Mouse (Mus musculus) c-Kit-negative CD71-positive TER-119-positive erythroid progenitor cells, embryonic 14.5 days (primary cell): Measurements from ENCODE around the gene Sod3.

Source experiments
- DNase-seq: peaks from one replicate; pipeline ENCODE4 v3.0.0-alpha.2; 2013; ENCODE audit warnings: low read depth, low spot score

The Sod3 gene

DNA sequence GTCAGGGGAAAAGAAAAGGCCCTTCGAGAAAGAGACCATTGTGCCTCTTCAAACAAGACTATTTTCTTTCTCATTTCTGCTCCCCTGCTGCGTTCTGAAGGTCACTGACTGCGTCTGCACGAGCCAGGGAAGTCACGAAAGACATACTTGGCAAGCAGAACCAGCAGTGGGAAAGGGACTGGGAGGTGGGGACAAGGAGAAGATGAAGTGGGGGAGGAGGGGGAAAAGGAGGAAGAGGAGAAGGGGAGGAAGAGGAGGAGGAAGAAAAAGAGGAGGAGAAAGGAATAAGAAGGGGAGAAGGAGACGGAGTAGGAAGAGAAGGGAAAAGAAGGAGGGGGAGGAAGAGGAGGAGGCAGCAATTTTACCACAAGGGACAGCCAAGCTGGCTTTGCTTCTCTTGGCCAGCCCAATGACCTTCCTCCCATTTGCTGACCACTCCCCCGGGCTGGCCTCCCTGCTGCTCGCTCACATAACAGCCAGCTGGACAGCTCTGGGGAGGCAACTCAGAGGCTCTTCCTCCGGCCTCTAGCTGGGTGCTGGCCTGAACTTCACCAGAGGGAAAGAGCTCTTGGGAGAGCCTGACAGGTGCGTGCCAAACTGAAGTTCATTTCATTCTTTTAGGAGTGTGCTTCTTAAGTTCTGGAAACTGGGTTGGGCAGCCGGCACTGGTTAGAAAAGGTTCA is at the start of gene Sod3:
TSS of gene Sod3 (plus strand) at position 324 of the 683 bp plus-strand sequence.
- no peak for DNase-seq

DNA sequence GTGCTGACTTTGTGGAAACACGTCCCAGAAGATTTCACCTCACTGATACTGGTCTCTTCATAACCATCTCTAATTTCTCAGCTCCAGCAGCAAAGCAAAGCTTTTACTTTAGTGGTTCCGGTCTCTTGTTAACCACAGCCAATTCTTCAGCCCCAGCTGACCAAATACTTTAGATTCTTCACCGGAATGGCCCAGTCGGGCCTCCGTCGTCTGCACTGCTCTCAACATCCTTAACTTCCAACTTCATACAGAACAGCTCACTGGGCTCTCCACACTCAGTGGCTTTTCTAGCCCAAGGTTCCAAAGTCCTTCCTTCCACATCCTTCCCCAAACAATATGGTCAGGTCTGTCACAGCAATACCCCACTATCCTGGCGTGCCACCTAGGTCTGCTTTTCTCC is 46.7 kb upstream of the Sod3 start:
- no peak for DNase-seq

DNA sequence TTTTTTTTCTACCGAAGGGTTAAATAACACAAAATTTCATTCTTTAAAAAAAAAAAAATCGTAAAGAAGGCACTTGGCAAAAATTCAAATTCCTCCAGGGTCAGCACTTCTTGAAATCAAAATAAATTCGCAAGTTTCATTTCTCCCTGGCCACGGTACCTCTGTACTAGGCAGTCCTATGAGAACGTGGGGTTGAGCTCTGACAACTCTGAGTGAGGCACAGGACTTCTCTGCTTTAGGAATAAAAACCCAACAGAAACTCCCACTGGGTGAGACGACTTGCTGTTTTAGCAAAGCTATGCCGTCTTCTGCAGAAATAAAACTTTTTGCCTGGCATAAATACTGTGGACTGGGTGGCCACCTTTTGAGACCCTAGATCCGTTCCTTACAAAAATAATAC is 44.1 kb upstream of the Sod3 start:
- DNase-seq = no peak

DNA sequence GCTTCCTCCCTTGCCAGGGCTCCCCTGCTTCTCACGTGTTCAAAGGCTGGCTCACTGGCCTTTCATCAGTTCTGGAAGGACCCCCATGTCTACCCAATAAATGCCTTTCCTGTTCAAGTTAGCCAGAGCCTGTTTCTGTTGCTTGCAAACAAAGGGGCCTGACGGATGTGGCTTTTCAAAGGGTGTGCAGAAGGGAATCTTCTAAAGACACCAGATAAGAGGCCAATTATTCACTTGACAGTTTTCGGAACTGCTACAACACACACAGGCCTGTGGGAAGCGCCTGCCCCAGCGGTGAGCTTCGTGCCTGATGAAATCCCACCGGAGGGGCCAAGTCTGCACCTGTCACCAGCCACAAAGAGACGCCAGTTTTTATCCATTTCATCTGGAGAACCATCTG is 31.5 kb upstream of the Sod3 start:
- no peak for DNase-seq

DNA sequence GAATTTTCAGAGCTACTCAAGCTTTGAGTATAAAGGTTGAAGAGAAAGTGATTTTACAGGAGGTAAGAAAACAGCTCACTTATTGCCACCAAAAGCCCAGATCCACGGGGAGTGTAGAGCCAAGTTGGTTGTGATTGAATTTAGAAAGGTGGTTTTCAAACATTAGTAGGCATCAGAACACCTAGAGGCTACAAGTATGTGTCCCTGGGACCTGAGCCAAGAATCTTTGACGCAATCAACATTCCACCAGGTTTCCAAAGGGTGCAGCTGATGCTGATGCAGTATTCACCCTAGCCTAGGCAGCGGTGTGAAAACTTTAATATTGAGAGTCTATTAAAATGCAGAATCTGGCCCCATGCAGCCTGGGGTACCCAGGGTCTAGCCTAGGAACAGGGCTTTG is 28.0 kb upstream of the Sod3 start:
- no peak for DNase-seq

DNA sequence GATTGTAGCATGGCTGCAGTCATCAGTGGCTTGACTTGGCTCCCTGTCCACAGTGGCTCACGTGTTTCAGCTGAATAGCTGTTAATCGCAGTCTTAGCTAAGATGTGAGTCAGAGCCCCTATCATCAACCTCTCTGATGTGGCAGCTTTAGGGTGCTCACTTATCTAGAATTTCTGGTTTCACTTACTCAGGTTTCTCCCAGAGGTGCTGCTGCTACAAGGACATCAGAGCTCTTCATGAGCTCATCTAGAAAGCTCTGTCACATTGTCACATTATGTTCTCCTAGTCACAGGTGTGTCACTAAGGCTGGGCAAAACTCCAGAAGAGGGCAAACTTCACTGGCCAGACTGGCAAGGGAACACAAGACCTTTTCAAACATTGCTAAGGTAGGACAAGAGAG is 24.5 kb upstream of the Sod3 start:
- DNase-seq = no peak

DNA sequence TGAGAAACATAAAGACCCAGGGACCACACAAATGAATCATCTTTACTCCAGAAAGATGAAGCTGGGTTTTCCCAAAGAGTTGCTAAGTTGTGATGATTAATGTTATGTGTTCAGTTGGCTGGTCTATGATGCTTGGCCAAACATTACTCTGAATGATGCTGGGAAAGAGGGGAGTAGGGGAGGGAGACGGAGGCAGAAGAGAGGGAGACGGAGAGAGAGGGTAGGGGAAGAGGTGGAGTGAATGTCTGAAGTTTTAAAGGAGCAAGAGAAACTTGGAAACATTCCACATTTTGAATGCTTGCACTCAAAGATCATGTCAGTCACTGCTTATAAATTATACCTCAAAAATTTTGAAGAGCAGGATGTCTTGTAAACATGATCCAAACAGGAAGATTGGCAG is 16.7 kb upstream of the Sod3 start:
- no peak for DNase-seq

DNA sequence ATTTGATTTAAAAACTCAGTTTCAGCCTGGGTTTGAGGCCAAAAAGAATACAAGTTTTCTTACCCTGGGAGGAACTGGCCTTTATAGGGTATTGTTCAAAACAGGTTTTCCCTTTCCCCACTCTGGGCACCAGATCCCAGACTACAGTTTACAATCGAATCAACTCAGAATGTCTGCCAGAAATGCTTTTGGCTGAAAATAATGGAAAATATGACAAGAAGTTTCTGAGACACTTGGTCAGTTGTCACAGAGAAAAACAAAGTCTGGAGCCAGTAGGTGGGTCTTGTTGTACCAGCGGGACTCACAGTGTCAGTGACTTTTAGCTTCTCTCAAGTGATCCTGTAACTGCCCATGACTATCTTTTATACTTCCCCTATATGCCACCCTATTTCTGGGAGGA is 13.1 kb upstream of the Sod3 start:
- no peak for DNase-seq

DNA sequence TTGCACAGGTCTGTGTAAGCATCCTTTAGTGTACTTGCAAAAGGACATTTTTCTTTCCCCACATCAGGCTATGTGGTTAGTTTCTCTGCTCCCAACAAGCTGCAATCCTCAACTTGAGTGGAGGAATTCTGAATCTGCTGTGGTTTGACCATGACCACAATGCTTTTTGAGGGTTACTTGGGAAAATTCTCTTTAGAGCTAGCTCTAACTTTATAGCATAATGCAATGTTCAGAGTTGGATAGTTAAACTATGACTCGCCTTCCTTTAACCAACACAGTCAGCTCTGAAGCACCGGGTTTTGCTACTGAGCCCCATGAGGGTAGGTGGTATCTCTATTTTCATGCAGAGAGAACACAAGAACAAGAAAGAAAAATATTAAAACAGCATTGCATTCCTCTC is 12.0 kb upstream of the Sod3 start:
- no peak for DNase-seq

DNA sequence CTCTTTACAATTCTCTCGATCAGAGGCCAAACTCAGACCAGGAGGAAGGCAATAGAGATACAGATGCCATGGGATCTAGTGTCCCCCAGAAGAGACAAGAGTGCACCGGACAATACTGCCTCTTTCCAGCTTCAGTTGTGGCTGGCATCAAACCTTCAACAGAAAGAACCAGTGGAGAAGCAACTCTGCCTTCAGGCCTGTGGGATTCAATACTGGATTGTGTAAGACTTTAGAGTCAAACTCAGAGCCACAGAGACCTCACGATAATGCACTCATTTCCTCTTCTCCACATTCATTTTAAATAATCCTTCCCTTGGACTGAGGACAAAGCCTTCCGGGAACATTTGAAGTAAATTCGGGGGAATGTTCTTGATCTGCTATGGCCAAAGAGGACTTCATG is 10.9 kb upstream of the Sod3 start:
- no peak for DNase-seq

DNA sequence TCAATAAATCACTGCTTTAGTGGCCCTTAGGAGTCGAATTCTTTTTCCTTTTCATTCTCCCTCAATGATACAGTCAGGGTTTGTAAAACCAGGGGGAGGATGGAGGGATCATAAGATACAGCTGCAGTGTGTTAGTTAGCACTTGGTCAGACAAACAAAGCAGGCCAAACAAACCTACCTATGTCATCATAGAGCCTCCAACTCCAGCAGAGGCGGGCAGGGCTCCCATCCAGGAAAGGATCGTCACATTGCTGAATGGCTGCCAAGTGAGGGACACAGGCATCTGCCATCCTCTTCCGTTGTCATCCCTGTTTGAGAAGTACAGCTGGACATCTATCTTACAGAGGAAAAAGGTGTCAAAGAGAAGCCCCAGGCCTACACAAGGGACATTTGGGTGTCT is 9.2 kb upstream of the Sod3 start:
- DNase-seq = no peak

DNA sequence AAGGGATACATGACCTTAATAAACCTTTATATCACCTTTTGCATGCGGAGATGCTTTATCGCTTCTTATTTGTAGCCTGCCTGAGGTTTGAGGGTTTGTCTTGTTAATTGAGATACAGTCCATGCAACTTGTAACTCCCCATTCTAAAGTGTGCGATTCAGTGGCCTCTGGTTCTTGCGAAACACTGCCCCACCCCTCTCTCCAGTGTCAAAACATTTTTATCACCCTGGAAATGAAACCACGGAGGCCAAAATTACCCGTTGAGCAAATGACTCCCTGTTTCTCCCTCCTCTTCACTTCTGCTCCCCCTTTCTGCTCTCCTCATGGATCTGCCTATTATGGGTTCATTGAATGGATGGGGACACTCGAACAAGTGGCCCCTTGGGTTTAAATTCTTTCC is 8.0 kb upstream of the Sod3 start:
- DNase-seq = no peak

DNA sequence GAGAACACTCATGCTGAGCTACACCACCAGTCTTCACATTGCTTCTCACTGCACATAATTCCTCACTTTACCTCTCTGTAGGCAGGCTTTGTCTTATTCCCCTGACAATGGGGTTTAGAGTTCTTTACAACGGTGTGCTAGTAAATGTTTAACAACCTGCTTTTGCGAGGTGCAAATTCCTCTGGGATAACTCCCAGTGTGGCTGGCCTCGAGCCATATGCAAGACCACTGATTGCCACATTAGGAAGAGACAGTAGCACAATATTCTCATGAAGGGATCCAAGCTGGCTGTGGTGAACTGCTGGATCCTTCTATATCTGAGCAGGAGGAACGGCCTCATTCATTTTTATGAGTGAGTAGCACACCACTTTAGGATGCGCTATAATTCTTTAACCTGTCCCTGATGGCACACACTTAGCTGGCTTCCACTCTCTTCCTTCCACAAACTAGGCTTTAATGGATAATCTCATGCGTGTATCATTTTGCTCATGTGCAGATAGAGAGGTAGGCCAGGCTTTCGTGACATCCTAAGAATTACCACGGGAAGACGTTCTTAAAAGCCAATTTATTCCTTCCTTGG is 6.3 kb upstream of the Sod3 start:
- DNase-seq = no peak

DNA sequence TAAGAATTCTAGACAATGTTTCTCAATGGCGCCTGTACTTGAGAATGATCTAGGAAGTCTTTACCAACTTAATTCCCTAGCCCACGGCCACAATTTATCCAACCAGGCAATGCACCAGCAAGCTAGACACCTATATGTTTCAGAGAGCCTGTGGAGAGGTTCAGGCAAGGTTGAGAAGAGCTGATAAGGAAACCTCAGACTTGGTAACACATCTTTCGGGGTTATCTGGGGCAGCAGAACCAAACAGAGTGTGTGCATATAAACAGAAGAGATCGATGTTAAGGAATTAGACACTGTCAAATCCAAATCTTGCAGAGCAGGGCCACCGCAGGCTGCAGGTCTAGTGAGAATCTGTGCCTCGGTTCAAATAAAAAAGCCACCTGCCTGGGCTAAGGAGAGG is 5.5 kb upstream of the Sod3 start:
- no peak for DNase-seq

DNA sequence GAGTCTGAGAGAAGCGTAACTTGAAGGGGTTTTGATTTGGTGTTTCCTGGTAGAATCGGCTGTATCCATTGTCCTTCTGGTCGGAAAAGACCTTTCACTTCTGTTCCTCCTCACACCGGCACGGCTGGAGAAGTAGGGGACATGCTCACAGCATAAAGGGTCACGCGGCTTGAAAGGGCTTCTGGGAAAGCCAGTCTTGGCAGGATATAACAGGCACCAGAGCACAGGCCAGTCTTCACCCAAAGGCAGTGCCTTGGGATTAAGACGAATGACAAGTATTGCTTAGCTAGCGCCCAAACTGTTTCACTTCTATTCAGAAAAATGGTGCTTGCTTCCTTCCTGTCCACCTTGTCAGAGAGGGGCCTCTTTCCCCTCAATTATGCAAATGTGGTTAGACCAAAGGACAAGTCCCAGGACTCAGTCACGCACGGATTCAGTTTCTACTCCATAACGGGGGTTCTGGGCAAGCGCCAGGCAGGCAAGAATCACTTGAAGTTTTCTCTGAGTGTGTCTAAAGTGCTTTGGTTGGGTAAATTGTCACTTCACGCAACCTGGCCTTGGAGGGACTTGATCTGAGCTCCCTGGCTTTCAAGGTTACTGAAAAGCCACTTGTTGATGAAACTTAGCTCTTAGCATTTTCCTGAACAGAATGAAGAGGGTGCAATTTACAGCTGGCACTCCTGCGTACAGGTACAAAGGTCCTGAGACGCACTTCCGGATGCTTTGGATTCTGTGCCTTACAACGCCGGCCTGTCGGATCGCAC is 3.1 kb upstream of the Sod3 start:
- no peak for DNase-seq

DNA sequence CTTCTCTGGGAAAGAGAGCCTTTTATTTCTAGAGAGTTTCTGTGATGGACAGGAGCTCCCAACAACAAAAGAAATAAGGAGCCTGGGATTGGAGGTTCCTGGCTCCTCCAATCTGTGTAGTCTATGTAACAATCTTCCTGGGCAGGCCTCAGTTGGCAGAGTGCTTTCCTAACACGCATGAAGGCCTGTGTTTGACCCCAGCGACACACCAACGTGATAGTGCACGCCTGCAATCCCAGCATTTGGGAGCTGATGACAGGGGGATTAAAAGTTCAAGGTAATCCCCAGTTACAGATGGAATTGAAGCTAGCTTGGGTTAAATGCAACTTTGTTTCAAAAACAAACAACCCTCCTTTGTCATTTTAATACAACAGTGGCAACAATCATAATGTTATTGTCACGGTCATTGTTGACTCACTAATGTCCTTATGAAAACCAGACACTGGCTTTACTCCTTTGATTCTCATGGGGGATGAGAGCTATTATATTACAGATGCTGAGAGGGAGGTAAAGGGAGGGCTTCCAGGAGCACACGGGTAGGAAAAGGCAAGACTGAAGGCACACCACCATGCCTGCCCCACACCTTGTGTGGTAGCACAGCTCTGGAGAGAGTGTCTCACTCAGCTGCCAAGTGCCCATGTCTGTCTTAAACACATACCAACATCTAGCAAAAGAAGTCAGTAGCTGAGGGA is 669 bp upstream of the Sod3 start:
- no peak for DNase-seq

DNA sequence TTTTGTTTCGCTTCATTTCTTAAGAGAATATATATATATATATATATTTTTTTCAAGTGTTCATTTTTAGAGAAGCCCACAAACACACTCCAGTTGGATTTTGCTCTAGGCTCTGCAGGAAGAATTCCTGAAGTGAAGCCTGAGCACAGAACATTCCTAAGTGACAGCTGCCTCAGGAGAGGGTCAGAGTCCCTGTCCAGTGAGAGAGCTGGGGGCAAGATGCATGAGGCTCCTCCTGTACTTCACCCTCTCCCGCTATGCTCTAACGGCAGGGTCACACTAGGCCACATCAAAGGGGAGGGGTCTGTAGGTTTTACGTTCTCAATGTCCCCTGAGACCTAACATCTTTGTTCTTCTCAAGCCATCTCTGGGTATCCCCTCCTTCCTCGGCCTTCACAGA is 930 bp downstream of the Sod3 start:
- no peak for DNase-seq

DNA sequence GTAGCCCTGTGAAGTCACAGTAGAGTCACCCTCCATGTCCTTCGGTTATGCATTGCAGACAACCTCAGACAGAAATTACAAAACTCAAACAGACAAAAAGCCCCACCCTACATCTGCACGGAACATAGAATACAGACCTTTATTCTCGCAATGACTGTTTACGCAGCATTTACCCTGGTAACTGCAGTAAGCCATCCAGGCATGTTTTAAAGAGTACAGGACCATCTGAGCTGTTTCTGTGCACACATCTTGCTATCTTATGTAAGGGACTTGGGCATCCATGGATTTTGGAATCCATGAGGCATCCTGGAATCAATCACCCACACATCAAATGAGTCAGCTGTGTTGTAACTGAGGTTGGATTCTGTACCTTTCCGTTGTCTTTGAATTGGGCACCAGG is 2.3 kb downstream of the Sod3 start:
- DNase-seq = no peak

DNA sequence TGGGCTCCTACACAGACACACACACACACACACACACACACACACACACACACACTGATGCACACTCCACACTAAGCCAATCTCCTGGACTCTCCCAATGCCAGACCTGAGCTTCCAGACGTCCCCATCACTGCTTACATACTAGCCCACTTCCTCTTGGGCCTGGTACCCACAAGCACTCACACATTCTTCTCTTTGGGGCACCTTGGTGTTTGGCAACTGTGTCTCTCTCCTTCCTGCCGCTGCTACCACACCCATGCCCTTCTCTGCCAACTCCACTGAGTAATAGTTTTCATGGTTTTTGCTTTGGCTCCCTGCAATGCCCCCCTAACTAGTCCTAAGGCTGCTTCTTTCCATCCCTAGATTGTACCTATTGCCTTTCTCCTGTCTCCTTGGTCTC is 3.1 kb downstream of the Sod3 start:
- DNase-seq = no peak

DNA sequence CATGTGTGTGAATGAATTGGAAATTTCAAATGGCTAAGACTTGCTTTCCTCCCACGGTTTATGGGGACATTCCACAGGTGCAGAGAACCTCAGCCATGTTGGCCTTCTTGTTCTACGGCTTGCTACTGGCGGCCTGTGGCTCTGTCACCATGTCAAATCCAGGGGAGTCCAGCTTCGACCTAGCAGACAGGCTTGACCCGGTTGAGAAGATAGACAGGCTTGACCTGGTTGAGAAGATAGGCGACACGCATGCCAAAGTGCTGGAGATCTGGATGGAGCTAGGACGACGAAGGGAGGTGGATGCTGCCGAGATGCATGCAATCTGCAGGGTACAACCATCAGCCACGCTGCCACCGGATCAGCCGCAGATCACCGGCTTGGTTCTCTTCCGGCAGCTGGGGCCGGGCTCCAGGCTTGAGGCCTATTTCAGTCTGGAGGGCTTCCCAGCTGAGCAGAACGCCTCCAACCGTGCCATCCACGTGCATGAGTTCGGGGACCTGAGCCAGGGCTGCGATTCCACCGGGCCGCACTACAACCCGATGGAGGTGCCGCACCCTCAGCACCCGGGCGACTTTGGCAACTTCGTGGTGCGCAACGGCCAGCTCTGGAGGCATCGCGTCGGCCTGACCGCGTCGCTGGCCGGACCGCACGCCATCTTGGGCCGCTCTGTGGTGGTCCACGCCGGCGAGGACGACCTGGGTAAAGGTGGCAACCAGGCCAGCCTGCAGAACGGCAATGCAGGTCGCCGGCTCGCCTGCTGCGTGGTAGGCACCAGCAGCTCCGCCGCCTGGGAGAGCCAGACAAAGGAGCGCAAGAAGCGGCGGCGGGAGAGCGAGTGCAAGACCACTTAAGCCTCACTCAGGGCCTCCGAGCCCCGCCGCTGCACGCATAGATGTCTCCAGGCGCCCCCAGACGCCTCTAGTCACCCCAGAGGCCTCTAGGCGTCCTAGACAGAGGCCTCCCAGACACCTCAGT is 4.6 kb downstream of the Sod3 start:
- no peak for DNase-seq

DNA sequence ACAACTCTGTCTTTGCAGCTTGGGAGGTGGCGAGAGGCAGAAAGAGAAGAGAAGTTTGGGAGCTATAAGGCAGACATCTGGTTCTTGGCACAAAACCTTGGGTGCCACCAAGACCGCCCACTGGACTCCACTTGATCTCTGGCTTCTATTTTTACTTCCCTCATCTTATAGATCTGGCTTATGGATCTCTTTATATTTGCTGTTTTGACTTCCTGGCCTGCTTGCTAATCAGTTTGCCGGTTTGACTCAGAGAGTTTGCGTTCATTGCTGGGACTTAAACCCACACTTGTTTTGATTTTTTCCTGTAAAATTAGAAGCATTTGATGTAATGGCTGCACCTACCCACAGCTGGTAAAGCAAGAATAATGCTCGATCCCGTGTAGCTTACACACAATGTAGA is 7.3 kb downstream of the Sod3 start:
- no peak for DNase-seq
